Mouse (Mus musculus) forebrain, postnatal 0 days (tissue): ENCODE data around the gene Usb1. TPM values are rescaled to one million over a fixed set of nuclear protein-coding genes. Genes with fewer than 3 reads are reported as not detected.

ENCODE experiments used
- ATAC-seq: fragments of 200-750 bp; cut with Nextera tagmentation; 2 replicates; pipeline ENCODE4 v1.8.0; 2017; ENCODE audit warnings: mild to moderate bottlenecking, moderate library complexity
- DNase-seq: peaks from one replicate; pipeline ENCODE4 v3.0.0-alpha.2; 2015
- H3K27ac ChIP-seq: fragments of 300-500 bp; sonication (generic); 2 replicates; pipeline ENCODE4 v1.5.1; 2014; ENCODE audit warnings: low read depth, mild to moderate bottlenecking, antibody characterized with exemption, low read length, moderate library complexity, mixed read lengths
- H3K27me3 ChIP-seq: fragments of 300-500 bp; sonication (generic); 2 replicates; pipeline ENCODE4 v1.6.1; 2014; ENCODE audit warnings: mild to moderate bottlenecking, low read length, mixed read lengths; ENCODE audit not compliant: insufficient read depth
- H3K36me3 ChIP-seq: fragments of 300-500 bp; sonication (generic); 2 replicates; pipeline ENCODE4 v1.6.1; 2014; ENCODE audit warnings: mild to moderate bottlenecking, moderate library complexity; ENCODE audit not compliant: insufficient read depth
- H3K4me1 ChIP-seq: fragments of 300-500 bp; sonication (generic); 2 replicates; pipeline ENCODE4 v1.6.1; 2014; ENCODE audit warnings: antibody characterized with exemption; ENCODE audit not compliant: insufficient read depth
- H3K4me2 ChIP-seq: fragments of 300-500 bp; sonication (generic); 2 replicates; pipeline ENCODE4 v1.6.1; 2014; ENCODE audit warnings: low read depth, mild to moderate bottlenecking, moderate library complexity
- H3K4me3 ChIP-seq: fragments of 300-500 bp; sonication (generic); 2 replicates; pipeline ENCODE4 v1.5.1; 2014; ENCODE audit warnings: low read depth, low read length, mixed read lengths
- H3K9ac ChIP-seq: fragments of 300-500 bp; sonication (generic); 2 replicates; pipeline ENCODE4 v1.6.1; 2014; ENCODE audit warnings: mild to moderate bottlenecking
- H3K9me3 ChIP-seq: fragments of 300-500 bp; sonication (generic); 2 replicates; pipeline ENCODE4 v1.6.1; 2016; ENCODE audit warnings: low read length
- CTCF ChIP-seq: sonication (generic); IDR thresholded peaks from 2 replicates; pipeline ENCODE4 v1.5.1; 2016; ENCODE audit warnings: antibody characterized with exemption, control low read depth, low read depth
- WGBS: fragments of 180-500 bp; shearing (Covaris S2); extraction: QIAGEN DNeasy Blood & Tissue Kit; methylation state at CpG from one replicate; pipeline ENCODE4 v1.1.7; 2014; 5-methylcytosine and 5-hydroxymethylcytosine counted together
- polyA plus RNA-seq: library from polyadenylated mRNA; unstranded; fragments of >200 nt; fragmentation: Nextera tagmentation; extraction: Ambion mirVana; gene quantifications from 2 replicates; pipeline ENCODE4 v1.2.1, GENCODE M21; 2015
- total RNA-seq: library from RNA; depleted of rRNA; stranded (reverse); fragments of >200 nt; gene quantifications from 2 replicates; pipeline ENCODE4 v1.2.3, GENCODE M21; 2014; rRNA removed

Usb1 gene
- total RNA-seq (30.8 and 66.0 TPM in 2 replicates), polyA plus RNA-seq (34.9 and 38.6 TPM in 2 replicates)

DNA sequence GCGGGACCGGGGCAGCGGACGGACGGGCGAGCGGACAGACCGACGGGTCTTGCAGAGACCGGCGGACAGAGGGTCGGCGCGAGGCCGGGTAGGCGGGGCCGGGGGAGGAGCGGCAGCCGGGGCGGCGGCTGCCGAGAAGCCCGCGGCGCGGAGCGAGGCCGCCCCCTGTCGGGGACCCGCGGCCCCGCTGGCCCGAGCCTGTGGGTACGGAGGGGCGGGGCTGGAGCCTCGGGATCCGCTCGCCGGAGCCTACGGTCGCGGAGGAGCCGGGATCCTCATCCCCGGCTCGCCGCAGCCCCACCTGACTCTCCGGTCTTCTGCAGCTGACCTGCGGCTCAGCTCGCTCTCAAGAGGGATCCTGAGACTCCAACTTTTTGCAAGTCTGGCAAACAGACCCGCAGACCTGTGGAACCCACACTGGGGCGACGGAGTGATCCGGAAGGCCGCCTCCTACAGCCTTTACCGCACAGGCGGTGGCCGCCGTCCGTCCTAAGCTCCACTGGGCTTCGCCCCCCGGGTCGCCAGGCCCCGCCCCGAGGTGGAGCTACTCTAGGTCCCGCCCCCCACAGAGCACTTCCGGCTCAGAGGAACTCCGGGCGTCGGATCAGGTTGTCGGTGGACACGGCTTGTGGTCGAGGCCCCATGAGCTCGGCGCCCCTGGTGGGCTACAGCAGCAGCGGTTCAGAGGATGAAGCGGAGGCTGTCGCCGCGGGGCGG lies at the start of gene Usb1, which contains the start of gene Zfp319:
TSS of gene Usb1 (plus strand) at position 565 of the 717 bp plus-strand sequence.
TSS of gene Zfp319 (minus strand) at position 231 of the 717 bp plus-strand sequence.
- no peaks in the 10 kb centered on the region for H3K27me3 ChIP-seq
- no peaks in the 10 kb centered on the region for H3K9me3 ChIP-seq
- 2% methylated on average over 67 of the region's 80 CpGs for WGBS
- H3K4me3 ChIP-seq, result peak within 1 kb of the TSS; percentile 70
- peaks cover 4% of the 10 kb centered on the region; the same call in 1 of the 2 replicates for H3K4me1 ChIP-seq
- H3K36me3 ChIP-seq, result peaks cover 36% of the 10 kb centered on the region
- peak within 1 kb of the TSS; percentile 73 for H3K4me2 ChIP-seq
- peak; percentile 93 for ATAC-seq
- H3K9ac ChIP-seq, result peak within 1 kb of the TSS; percentile 98
- H3K27ac ChIP-seq, result peak within 1 kb of the TSS; percentile 95
- DNase-seq, result peak; percentile 93
- peak; percentile 75 for TF ChIP-seq CTCF

DNA sequence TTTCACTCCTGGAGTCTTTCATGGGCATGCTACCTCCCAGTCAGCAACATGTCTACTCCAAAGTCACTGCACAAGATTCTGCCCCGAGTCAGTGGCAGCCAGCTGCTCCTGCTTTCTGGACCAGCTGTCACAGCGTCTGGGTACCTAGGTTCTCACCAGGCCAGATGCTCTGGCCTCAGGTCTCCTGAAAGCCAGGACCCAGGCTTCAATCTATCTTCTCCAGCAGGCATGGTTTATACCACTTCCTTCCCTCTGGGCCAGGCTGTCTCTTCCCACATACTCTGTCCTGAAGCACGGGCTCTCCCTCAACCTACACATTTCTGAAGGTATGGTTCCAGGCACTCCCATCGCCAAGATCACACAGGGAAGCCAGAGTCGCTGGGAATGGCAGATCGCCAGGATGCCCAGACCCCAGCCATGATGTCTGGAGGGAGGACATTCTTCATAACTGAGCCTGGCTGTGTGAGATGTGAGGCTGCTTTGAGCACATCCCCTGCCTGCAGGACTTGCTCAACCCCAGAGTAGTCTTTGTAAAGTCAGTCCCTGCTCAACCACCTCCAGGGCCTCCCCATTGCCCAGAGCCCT lies 42.9 kb upstream of the Usb1 start:
- no peak overlapping the region for H3K27ac ChIP-seq
- H3K4me2 ChIP-seq, result no peak overlapping the region
- H3K36me3 ChIP-seq, result no peaks in the 10 kb centered on the region
- TF ChIP-seq CTCF, result no peak
- WGBS, result 77% methylated on average over 6 of the region's 6 CpGs
- no peaks in the 10 kb centered on the region for H3K4me1 ChIP-seq
- H3K9ac ChIP-seq, result no peak overlapping the region
- ATAC-seq (no peak), DNase-seq (no peak)
- no peak overlapping the region for H3K4me3 ChIP-seq
- H3K27me3 ChIP-seq, result no peaks in the 10 kb centered on the region
- H3K9me3 ChIP-seq, result no peaks in the 10 kb centered on the region

DNA sequence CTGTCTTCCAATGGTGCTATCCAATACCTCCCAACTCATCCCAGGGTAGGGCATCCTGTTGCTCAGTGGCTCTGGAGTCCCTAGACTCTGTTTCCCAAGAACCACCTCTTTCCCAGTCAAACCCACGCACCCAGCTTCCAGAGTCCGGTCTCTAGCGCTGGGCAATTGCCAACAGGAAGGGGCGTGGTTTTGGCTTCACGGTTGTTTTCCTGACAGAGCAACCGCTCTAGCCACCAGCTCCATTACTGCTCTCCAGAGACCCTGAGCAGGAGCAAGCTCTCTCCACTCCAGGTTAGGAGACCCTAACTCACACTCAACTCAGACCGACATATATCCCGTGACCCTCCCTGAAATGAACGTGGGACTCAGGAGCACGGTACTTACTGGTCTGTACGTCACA lies 38.9 kb upstream of the Usb1 start:
- no peak for TF ChIP-seq CTCF
- ATAC-seq, result no peak
- H3K9ac ChIP-seq, result no peak overlapping the region
- 79% methylated on average over 11 of the region's 11 CpGs for WGBS
- no peak for DNase-seq
- H3K4me3 ChIP-seq, result no peak overlapping the region
- no peaks in the 10 kb centered on the region for H3K27me3 ChIP-seq
- no peak overlapping the region for H3K4me2 ChIP-seq
- no peaks in the 10 kb centered on the region for H3K36me3 ChIP-seq
- no peaks in the 10 kb centered on the region for H3K9me3 ChIP-seq
- no peaks in the 10 kb centered on the region for H3K4me1 ChIP-seq
- H3K27ac ChIP-seq, result no peak overlapping the region

DNA sequence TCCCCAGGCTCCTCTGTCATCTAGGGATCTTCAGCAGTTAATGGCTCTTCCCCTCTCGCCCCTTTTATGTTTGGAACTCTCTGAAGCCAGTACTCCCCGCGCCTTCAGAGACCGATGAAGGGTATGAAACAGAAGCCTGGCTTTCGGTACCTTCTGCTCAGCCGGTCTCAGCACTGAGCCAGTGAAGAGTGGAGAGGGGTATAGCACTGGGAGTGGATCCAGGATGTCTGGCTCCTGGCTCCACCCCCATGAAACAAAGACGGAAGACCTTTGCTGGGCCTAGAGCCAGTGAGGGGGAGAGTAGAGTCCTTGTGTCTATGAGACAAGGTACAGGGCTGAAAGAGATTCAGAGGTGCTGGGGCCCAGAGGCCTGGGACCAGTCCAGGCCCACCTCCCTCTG lies 38.2 kb upstream of the Usb1 start:
- no peaks in the 10 kb centered on the region for H3K36me3 ChIP-seq
- peak; percentile 66 for ATAC-seq
- no peaks in the 10 kb centered on the region for H3K9me3 ChIP-seq
- H3K27ac ChIP-seq, result 0 out of 2 replicates have a peak overlapping the region, but pooled peaks have one; percentile 29
- H3K4me3 ChIP-seq, result no peak overlapping the region
- no peaks in the 10 kb centered on the region for H3K4me1 ChIP-seq
- H3K4me2 ChIP-seq, result no peak overlapping the region
- no peak for TF ChIP-seq CTCF
- no peak overlapping the region for H3K9ac ChIP-seq
- no peaks in the 10 kb centered on the region for H3K27me3 ChIP-seq
- WGBS, result 50% methylated on average over 7 of the region's 7 CpGs
- no peak for DNase-seq

DNA sequence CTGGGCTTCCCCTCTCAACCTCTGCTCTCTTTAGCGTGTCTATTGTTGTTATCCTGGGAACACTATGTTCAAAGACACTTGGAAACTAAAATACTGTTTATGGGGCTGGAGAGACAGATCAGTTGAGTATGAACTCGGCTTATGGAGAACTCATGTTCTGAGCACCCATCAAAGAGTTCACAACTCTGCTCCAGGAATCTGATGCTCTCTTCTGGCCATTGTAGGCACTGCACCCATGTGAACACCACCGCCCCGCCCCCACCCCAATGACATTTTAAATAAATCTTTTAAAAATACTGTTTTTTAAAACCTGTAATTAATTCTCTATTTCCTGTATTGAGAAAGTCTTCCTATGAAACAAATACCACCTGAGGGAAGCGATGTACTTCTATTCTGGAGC lies 29.7 kb upstream of the Usb1 start:
- no peak overlapping the region for H3K27ac ChIP-seq
- no peaks in the 10 kb centered on the region for H3K9me3 ChIP-seq
- H3K36me3 ChIP-seq, result no peaks in the 10 kb centered on the region
- no peak overlapping the region for H3K4me3 ChIP-seq
- H3K4me2 ChIP-seq, result no peak overlapping the region
- H3K4me1 ChIP-seq, result no peaks in the 10 kb centered on the region
- peak; percentile 67 for TF ChIP-seq CTCF
- H3K27me3 ChIP-seq, result no peaks in the 10 kb centered on the region
- WGBS, result 25% methylated on average over 5 of the region's 5 CpGs
- ATAC-seq (0 out of 2 replicates have a peak, but pooled peaks have one; percentile 25), DNase-seq (peak; percentile 54)
- no peak overlapping the region for H3K9ac ChIP-seq

DNA sequence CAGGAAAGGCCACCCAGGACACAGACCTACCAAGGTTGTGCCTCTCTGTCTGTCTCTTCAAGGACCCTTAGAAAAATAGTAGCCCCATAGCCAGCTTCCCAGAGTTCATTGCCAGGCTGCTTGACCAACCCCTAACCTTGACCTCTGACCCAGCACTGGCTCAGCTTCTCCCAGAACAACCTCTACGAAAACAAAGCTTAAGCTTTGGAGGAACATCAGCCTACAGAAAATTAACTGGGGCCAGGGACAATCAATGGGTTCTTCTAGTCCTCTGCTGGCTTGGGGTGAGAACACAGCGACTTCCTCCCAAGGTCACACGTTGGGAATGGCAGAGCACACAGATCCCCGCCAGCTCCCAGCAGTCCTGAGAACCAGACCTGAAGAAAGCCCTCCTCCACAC lies 26.6 kb upstream of the Usb1 start:
- H3K9ac ChIP-seq, result no peak overlapping the region
- H3K27ac ChIP-seq, result no peak overlapping the region
- H3K27me3 ChIP-seq, result no peaks in the 10 kb centered on the region
- no peaks in the 10 kb centered on the region for H3K9me3 ChIP-seq
- H3K4me3 ChIP-seq, result no peak overlapping the region
- H3K4me2 ChIP-seq, result no peak overlapping the region
- no peak for TF ChIP-seq CTCF
- 79% methylated on average over 4 of the region's 4 CpGs for WGBS
- no peaks in the 10 kb centered on the region for H3K36me3 ChIP-seq
- ATAC-seq (no peak), DNase-seq (no peak)
- H3K4me1 ChIP-seq, result peaks cover under 1% of the 10 kb centered on the region

DNA sequence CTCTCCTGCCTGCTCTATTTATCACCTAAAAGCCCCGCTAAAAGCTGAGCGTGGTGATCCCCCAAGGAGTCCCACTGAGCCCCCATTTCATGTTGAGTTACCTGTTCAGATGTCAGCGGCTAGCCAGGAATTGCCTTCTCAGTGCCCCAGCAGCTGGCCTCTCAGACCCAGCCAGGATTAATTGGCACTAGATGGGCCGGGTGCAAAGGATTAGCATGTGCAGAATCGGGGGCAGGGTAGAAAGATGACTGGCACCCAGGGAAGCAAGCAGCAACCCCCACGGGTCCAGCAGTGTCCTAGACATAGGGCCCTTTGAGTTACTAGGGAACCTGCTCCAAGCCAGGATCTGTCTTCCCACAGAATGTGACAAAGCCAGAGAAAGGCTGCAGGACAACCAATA lies 25.7 kb upstream of the Usb1 start, which contains the start of gene Cngb1:
TSS of gene Cngb1 (minus strand) at position 155 of the 400 bp plus-strand sequence.
- no peaks in the 10 kb centered on the region for H3K9me3 ChIP-seq
- DNase-seq (no peak), ATAC-seq (no peak)
- 42% methylated on average over 6 of the region's 6 CpGs for WGBS
- no peak within 1 kb of the TSS for H3K4me3 ChIP-seq
- TF ChIP-seq CTCF, result no peak
- H3K36me3 ChIP-seq, result no peaks in the 10 kb centered on the region
- H3K27me3 ChIP-seq, result no peaks in the 10 kb centered on the region
- H3K4me2 ChIP-seq, result no peak within 1 kb of the TSS
- peaks cover 3% of the 10 kb centered on the region for H3K4me1 ChIP-seq
- no peak within 1 kb of the TSS for H3K27ac ChIP-seq
- no peak within 1 kb of the TSS for H3K9ac ChIP-seq
